Mouse (Mus musculus) stomach, embryonic 15.5 days (tissue): ENCODE data around the gene Ttc9. TPM values are rescaled to one million over a fixed set of nuclear protein-coding genes. Genes with fewer than 3 reads are reported as not detected.

Experiments
- ATAC-seq: fragments of 200-750 bp; cut with Nextera tagmentation; 2 replicates; pipeline ENCODE4 v1.8.0; 2017; ENCODE audit warnings: low read depth, moderate number of reproducible peaks, moderate TSS enrichment; ENCODE audit not compliant: insufficient read depth, low FRiP score
- H3K27ac ChIP-seq: fragments of 300-500 bp; sonication (generic); 2 replicates; pipeline ENCODE4 v1.5.1; 2015; ENCODE audit warnings: mild to moderate bottlenecking, inconsistent platforms
- H3K27me3 ChIP-seq: fragments of 300-500 bp; sonication (generic); replicated peaks from 2 replicates; pipeline ENCODE4 v1.6.1; 2015; ENCODE audit warnings: inconsistent platforms
- H3K36me3 ChIP-seq: fragments of 300-500 bp; sonication (generic); 2 replicates; pipeline ENCODE4 v1.6.1; 2015; ENCODE audit warnings: inconsistent platforms
- H3K4me1 ChIP-seq: fragments of 300-500 bp; sonication (generic); 2 replicates; pipeline ENCODE4 v1.6.1; 2015; ENCODE audit warnings: inconsistent platforms
- H3K4me2 ChIP-seq: fragments of 300-500 bp; sonication (generic); 2 replicates; pipeline ENCODE4 v1.6.1; 2015; ENCODE audit warnings: mild to moderate bottlenecking, inconsistent platforms
- H3K4me3 ChIP-seq: fragments of 300-500 bp; sonication (generic); replicated peaks from 2 replicates; pipeline ENCODE4 v1.5.1; 2015; ENCODE audit warnings: inconsistent platforms
- H3K9ac ChIP-seq: fragments of 300-500 bp; sonication (generic); 2 replicates; pipeline ENCODE4 v1.6.1; 2015; ENCODE audit warnings: inconsistent platforms
- H3K9me3 ChIP-seq: fragments of 300-500 bp; sonication (generic); 2 replicates; pipeline ENCODE4 v1.6.1; 2016; ENCODE audit warnings: inconsistent platforms
- WGBS: fragments of 180-500 bp; shearing (Covaris S2); methylation state at CpG from one replicate; pipeline ENCODE4 v1.1.7; 2015; 5-methylcytosine and 5-hydroxymethylcytosine counted together
- polyA plus RNA-seq: library from polyadenylated mRNA; unstranded; fragments of >200 nt; fragmentation: Nextera tagmentation; extraction: Ambion mirVana; gene quantifications from 2 replicates; pipeline ENCODE4 v1.2.1, GENCODE M21; 2015

Ttc9 gene
- polyA plus RNA-seq, 1 experiment from 2014 or later: 6.8 TPM

- Histone ChIP-seq H3K4me2 (no peak overlapping the region), H3K9ac (no peak overlapping the region), H3K4me1 (peaks cover 8% of the 10 kb centered on the region), H3K36me3 (no peaks in the 10 kb centered on the region), H3K4me3 (no peak overlapping the region), H3K9me3 (no peaks in the 10 kb centered on the region), H3K27me3 (peaks cover 38% of the 10 kb centered on the region), H3K27ac (no peak overlapping the region)
- no peak for ATAC-seq
- whole genome bisulfite sequencing: 75% methylated on average over 4 of the region's 4 CpGs
Observed at GRCm38 (mm10) chr12:81628091-81628490, 3.0 kb upstream of the Ttc9 start.

GRCm38 (mm10) chr12:81630520-81630914 is 532 bp upstream of the Ttc9 start:
- peak overlapping the region; percentile 94 for H3K4me2 ChIP-seq
- 2% methylated on average over 16 of the region's 16 CpGs for WGBS
- H3K4me3 ChIP-seq: peak overlapping the region; percentile 63
- H3K4me1 ChIP-seq: peaks cover 8% of the 10 kb centered on the region
- H3K27me3 ChIP-seq: peaks cover 40% of the 10 kb centered on the region
- ATAC-seq: peak; percentile 75
- H3K9me3 ChIP-seq: no peaks in the 10 kb centered on the region
- no peaks in the 10 kb centered on the region for H3K36me3 ChIP-seq
- no peak overlapping the region for H3K9ac ChIP-seq
- H3K27ac ChIP-seq: peak overlapping the region; percentile 87

- H3K27ac ChIP-seq: peak overlapping the region; percentile 87
- peaks cover 40% of the 10 kb centered on the region for H3K27me3 ChIP-seq
- WGBS: 2% methylated on average over 31 of the region's 31 CpGs
Observed at GRCm38 (mm10) chr12:81631661-81632401, 782 bp downstream of the Ttc9 start.

GRCm38 (mm10) chr12:81633246-81633645 is 2.2 kb downstream of the Ttc9 start:
- no peak for ATAC-seq
- Histone ChIP-seq H3K36me3 (no peaks in the 10 kb centered on the region), H3K27ac (no peak overlapping the region), H3K4me2 (no peak overlapping the region), H3K9ac (no peak overlapping the region), H3K4me1 (peaks cover 8% of the 10 kb centered on the region), H3K27me3 (peaks cover 40% of the 10 kb centered on the region), H3K9me3 (no peaks in the 10 kb centered on the region), H3K4me3 (no peak overlapping the region)
- 74% methylated on average over 2 of the region's 2 CpGs for WGBS

More at GRCm38 (mm10) chr12:81631661-81632401, 782 bp downstream of the Ttc9 start:
- H3K9me3 ChIP-seq: no peaks in the 10 kb centered on the region
- peak overlapping the region; percentile 63 for H3K4me3 ChIP-seq
- no peaks in the 10 kb centered on the region for H3K36me3 ChIP-seq
- no peak for ATAC-seq
- H3K9ac ChIP-seq: peak overlapping the region; percentile 32; the same call in 1 of the 2 replicates
- H3K4me2 ChIP-seq: peak overlapping the region; percentile 94
- H3K4me1 ChIP-seq: peaks cover 8% of the 10 kb centered on the region

- Histone ChIP-seq H3K4me1 (no peaks in the 10 kb centered on the region; the same call in 1 of the 2 replicates), H3K4me3 (no peak overlapping the region), H3K36me3 (no peaks in the 10 kb centered on the region), H3K9me3 (no peaks in the 10 kb centered on the region), H3K27me3 (no peaks in the 10 kb centered on the region), H3K27ac (no peak overlapping the region), H3K9ac (no peak overlapping the region), H3K4me2 (no peak overlapping the region)
- no peak for ATAC-seq
- WGBS: 50% methylated on average over 5 of the region's 5 CpGs
Observed at GRCm38 (mm10) chr12:81640656-81641055, 9.6 kb downstream of the Ttc9 start.

GRCm38 (mm10) chr12:81642361-81643082 is 11.5 kb downstream of the Ttc9 start:
- WGBS: 64% methylated on average over 11 of the region's 11 CpGs
- no peak overlapping the region for H3K9ac ChIP-seq
- H3K9me3 ChIP-seq: no peaks in the 10 kb centered on the region

GRCm38 (mm10) chr12:81646811-81647210 is 15.8 kb downstream of the Ttc9 start:
- H3K4me2 ChIP-seq: no peak overlapping the region
- H3K4me3 ChIP-seq: no peak overlapping the region
- H3K27ac ChIP-seq: no peak overlapping the region
- no peaks in the 10 kb centered on the region for H3K9me3 ChIP-seq
- H3K4me1 ChIP-seq: no peaks in the 10 kb centered on the region
- H3K9ac ChIP-seq: no peak overlapping the region
- no peaks in the 10 kb centered on the region for H3K36me3 ChIP-seq
- 86% methylated on average over 6 of the region's 6 CpGs for WGBS
- no peak for ATAC-seq
- H3K27me3 ChIP-seq: no peaks in the 10 kb centered on the region

More at GRCm38 (mm10) chr12:81642361-81643082, 11.5 kb downstream of the Ttc9 start:
- Histone ChIP-seq H3K4me3 (no peak overlapping the region), H3K36me3 (no peaks in the 10 kb centered on the region), H3K27ac (no peak overlapping the region), H3K4me1 (no peaks in the 10 kb centered on the region; the same call in 1 of the 2 replicates), H3K4me2 (no peak overlapping the region), H3K27me3 (no peaks in the 10 kb centered on the region)
- ATAC-seq: no peak

- Histone ChIP-seq H3K9me3 (no peaks in the 10 kb centered on the region), H3K4me3 (no peak overlapping the region), H3K27ac (no peak overlapping the region), H3K4me1 (no peaks in the 10 kb centered on the region), H3K27me3 (no peaks in the 10 kb centered on the region), H3K36me3 (no peaks in the 10 kb centered on the region), H3K4me2 (no peak overlapping the region), H3K9ac (no peak overlapping the region)
- no peak for ATAC-seq
- WGBS: 82% methylated on average over 8 of the region's 8 CpGs
Observed at GRCm38 (mm10) chr12:81653344-81653743, 22.3 kb downstream of the Ttc9 start.

GRCm38 (mm10) chr12:81657321-81657720 is 26.3 kb downstream of the Ttc9 start:
- no peaks in the 10 kb centered on the region for H3K9me3 ChIP-seq
- H3K27me3 ChIP-seq: no peaks in the 10 kb centered on the region
- no peak overlapping the region for H3K4me3 ChIP-seq
- H3K4me2 ChIP-seq: no peak overlapping the region
- no peak overlapping the region for H3K27ac ChIP-seq
- no peaks in the 10 kb centered on the region for H3K36me3 ChIP-seq
- H3K4me1 ChIP-seq: no peaks in the 10 kb centered on the region
- 80% methylated on average over 1 of the region's 1 CpGs for WGBS
- no peak overlapping the region for H3K9ac ChIP-seq
- ATAC-seq: no peak

GRCm38 (mm10) chr12:81658086-81658485 is 27.0 kb downstream of the Ttc9 start:
- 88% methylated on average over 7 of the region's 7 CpGs for WGBS
- H3K36me3 ChIP-seq: no peaks in the 10 kb centered on the region
- no peak overlapping the region for H3K4me2 ChIP-seq
- no peaks in the 10 kb centered on the region for H3K4me1 ChIP-seq
- no peak for ATAC-seq
- H3K9ac ChIP-seq: no peak overlapping the region
- no peak overlapping the region for H3K27ac ChIP-seq
- no peak overlapping the region for H3K4me3 ChIP-seq
- H3K9me3 ChIP-seq: no peaks in the 10 kb centered on the region
- no peaks in the 10 kb centered on the region for H3K27me3 ChIP-seq

- H3K9ac ChIP-seq: no peak overlapping the region
- no peaks in the 10 kb centered on the region for H3K9me3 ChIP-seq
- WGBS: 76% methylated on average over 4 of the region's 4 CpGs
- no peaks in the 10 kb centered on the region for H3K27me3 ChIP-seq
- no peaks in the 10 kb centered on the region for H3K36me3 ChIP-seq
- H3K4me3 ChIP-seq: no peak overlapping the region
- no peak for ATAC-seq
- no peaks in the 10 kb centered on the region for H3K4me1 ChIP-seq
- H3K4me2 ChIP-seq: no peak overlapping the region
- no peak overlapping the region for H3K27ac ChIP-seq
Observed at GRCm38 (mm10) chr12:81662076-81662475, 31.0 kb downstream of the Ttc9 start.

- WGBS: 75% methylated on average over 9 of the region's 9 CpGs
- H3K4me2 ChIP-seq: no peak overlapping the region
- no peaks in the 10 kb centered on the region for H3K36me3 ChIP-seq
- H3K27me3 ChIP-seq: no peaks in the 10 kb centered on the region
- no peak overlapping the region for H3K9ac ChIP-seq
- H3K4me1 ChIP-seq: no peaks in the 10 kb centered on the region
- no peak for ATAC-seq
- no peak overlapping the region for H3K27ac ChIP-seq
- no peaks in the 10 kb centered on the region for H3K9me3 ChIP-seq
- no peak overlapping the region for H3K4me3 ChIP-seq
Observed at GRCm38 (mm10) chr12:81663116-81663515, 32.1 kb downstream of the Ttc9 start.
